ENCODE assay signal across 20 mouse cellular contexts in genomic region chr13:3751222-3751621, GRCm38 (mm10). TPM values are rescaled to one million over a fixed set of nuclear protein-coding genes. Genes with fewer than 3 reads are reported as not detected.
A peak's percentile ranks its signal among the peaks of the same experiment; 100 is the strongest.
DNase-seq lines count a peak whose midpoint lies in the region; ATAC-seq and TF ChIP-seq lines count a peak whose summit lies in the region.
"Had no signal": no experiment of that assay in that cellular context is flagged by ENCODE, and none has a peak within 500 bp of the region (broad histone marks: within the 10 kb centered on the region; RNA-seq: fewer than 3 reads in every experiment).

No protein-coding gene starts in this region.

- H3K27me3 ChIP-seq in heart, adult 2 months (ENCODE audit: control insufficient read depth, insufficient read depth, low read length) = no peaks in the 10 kb centered on the region
- H3K27me3 ChIP-seq in kidney, embryonic 16.5 days (ENCODE audit: insufficient read depth, low read length) = no peaks in the 10 kb centered on the region
- no peaks in the 10 kb centered on the region for H3K27me3 ChIP-seq in lung, postnatal 0 days (replicated peaks; ENCODE audit: insufficient read depth, low read length)
- no peaks in the 10 kb centered on the region for H3K27me3 ChIP-seq in liver, embryonic 12.5 days (replicated peaks)
- H3K27me3 ChIP-seq: embryonic facial prominence, embryonic 13.5 days had no signal

- no peaks in the 10 kb centered on the region for H3K9me3 ChIP-seq in kidney, embryonic 16.5 days (ENCODE audit: low read length)
- no peaks in the 10 kb centered on the region for H3K9me3 ChIP-seq in lung, postnatal 0 days (ENCODE audit: low read length)
- H3K9me3 ChIP-seq in liver, embryonic 12.5 days (replicated peaks) = no peaks in the 10 kb centered on the region
- H3K9me3 ChIP-seq: embryonic facial prominence, embryonic 13.5 days; hindbrain, embryonic 10.5 days had no signal

- intact Hi-C loops in heart, adult 2 months (cut with DNase I) = no loop called here
- intact Hi-C loops in heart, postnatal 10 days (cut with DNase I) = no loop called here

- no peaks in the 10 kb centered on the region; the same call in 1 of the 2 replicates for H3K36me3 ChIP-seq in heart, adult 2 months (ENCODE audit: control insufficient read depth, insufficient read depth, low read length)
- no peaks in the 10 kb centered on the region for H3K36me3 ChIP-seq in kidney, embryonic 16.5 days (ENCODE audit: insufficient read depth, low read length)
- no peaks in the 10 kb centered on the region for H3K36me3 ChIP-seq in lung, postnatal 0 days (ENCODE audit: insufficient read depth, low read length)
- no peaks in the 10 kb centered on the region for H3K36me3 ChIP-seq in liver, embryonic 12.5 days
- H3K36me3 ChIP-seq: embryonic facial prominence, embryonic 13.5 days; hindbrain, embryonic 10.5 days had no signal

- no peak overlapping the region for H3K9ac ChIP-seq in heart, adult 2 months (ENCODE audit: low read depth, low read length)
- no peak overlapping the region for H3K9ac ChIP-seq in kidney, embryonic 16.5 days (replicated peaks; ENCODE audit: low read length)
- no peak overlapping the region for H3K9ac ChIP-seq in lung, postnatal 0 days (replicated peaks; ENCODE audit: low read depth)
- no peak overlapping the region for H3K9ac ChIP-seq in liver, embryonic 12.5 days
- H3K9ac ChIP-seq: embryonic facial prominence, embryonic 13.5 days; hindbrain, embryonic 14.5 days had no signal

- H3K4me3 ChIP-seq in heart, adult 2 months = no peak overlapping the region
- no peak overlapping the region for H3K4me3 ChIP-seq in kidney, embryonic 16.5 days (ENCODE audit: low read length)
- H3K4me3 ChIP-seq in lung, postnatal 0 days (ENCODE audit: low read depth, low read length) = no peak overlapping the region
- H3K4me3 ChIP-seq in liver, embryonic 12.5 days = no peak overlapping the region
- H3K4me3 ChIP-seq: embryonic facial prominence, embryonic 13.5 days; hindbrain, embryonic 10.5 days had no signal

- no peaks in the 10 kb centered on the region for H3K79me2 ChIP-seq in heart, adult 2 months (replicated peaks; ENCODE audit: control insufficient read depth, insufficient read depth, low read length)

- H3K4me1 ChIP-seq in heart, adult 2 months (ENCODE audit: control insufficient read depth, insufficient read depth, low read length) = peaks cover 17% of the 10 kb centered on the region
- H3K4me1 ChIP-seq in kidney, embryonic 16.5 days (ENCODE audit: insufficient read depth, low read length) = 0 out of 2 replicates have a peak, but pooled peaks cover 14% of the 10 kb centered on the region
- H3K4me1 ChIP-seq in lung, postnatal 0 days (ENCODE audit: insufficient read depth, low read depth, low read length) = no peaks in the 10 kb centered on the region; the same call in 1 of the 2 replicates
- H3K4me1 ChIP-seq in liver, embryonic 12.5 days = no peaks in the 10 kb centered on the region
- H3K4me1 ChIP-seq: hindbrain, embryonic 10.5 days had no signal

- ATAC-seq in kidney, embryonic 16.5 days (ENCODE audit: low FRiP score, low TSS enrichment) = no peak
- ATAC-seq in lung, postnatal 0 days = peak; percentile 81
- ATAC-seq in liver, embryonic 12.5 days = no peak
- ATAC-seq: forebrain, embryonic 14.5 days had no signal

- no peak for TF ChIP-seq CTCF in heart, adult 2 months (IDR thresholded peaks at IDR 0.05)
- no peak for TF ChIP-seq CTCF in lung, postnatal 0 days (IDR thresholded peaks at IDR 0.05)

- peak overlapping the region; percentile 36 for H3K27ac ChIP-seq in heart, adult 2 months
- H3K27ac ChIP-seq in kidney, embryonic 16.5 days (ENCODE audit: low read length) = 0 out of 2 replicates have a peak overlapping the region, but pooled peaks have one; percentile 24
- peak overlapping the region; percentile 59 for H3K27ac ChIP-seq in lung, postnatal 0 days (ENCODE audit: low read length)
- H3K27ac ChIP-seq in liver, embryonic 12.5 days = no peak overlapping the region
- H3K27ac ChIP-seq: embryonic facial prominence, embryonic 13.5 days; hindbrain, embryonic 10.5 days; hindbrain, embryonic 14.5 days had no signal

- no peak for TF ChIP-seq EP300 in heart, adult 2 months (IDR thresholded peaks at IDR 0.05; ENCODE audit: insufficient read depth, low read depth, low read length)
- TF ChIP-seq EP300 in lung, postnatal 0 days (IDR thresholded peaks at IDR 0.05) = peak; percentile 8; the same call in 1 of the 2 replicates

- 59% methylated on average over 1 of the region's 1 CpGs for WGBS in heart, adult 2 months
- WGBS in kidney, embryonic 16.5 days = 48% methylated on average over 1 of the region's 1 CpGs
- 9% methylated on average over 1 of the region's 1 CpGs for WGBS in lung, postnatal 0 days
- 29% methylated on average over 1 of the region's 1 CpGs for WGBS in liver, embryonic 12.5 days (ENCODE audit: insufficient replicate concordance)

- DNase-seq in heart, adult 2 months = no peak
- DNase-seq in heart, postnatal 10 days = no peak
- DNase-seq in kidney, postnatal 25 days = no peak
- peak; percentile 71 for DNase-seq in lung, postnatal 0 days (ENCODE audit: low spot score)
- no peak for DNase-seq in lung, postnatal 36 days
- DNase-seq: cerebellum, adult 18-20 months; cerebellum, adult 9-11 months; cerebellum, postnatal 36 days had no signal

- TF ChIP-seq POLR2A in heart, adult 2 months (IDR thresholded peaks at IDR 0.05; ENCODE audit: insufficient read depth, low read depth, low read length) = no peak

- H3K4me2 ChIP-seq in kidney, embryonic 16.5 days (replicated peaks; ENCODE audit: low read depth, low read length) = no peak overlapping the region
- H3K4me2 ChIP-seq in lung, postnatal 0 days (replicated peaks; ENCODE audit: low read depth, low read length) = no peak overlapping the region
- no peak overlapping the region for H3K4me2 ChIP-seq in liver, embryonic 12.5 days
- H3K4me2 ChIP-seq: embryonic facial prominence, embryonic 13.5 days; hindbrain, embryonic 14.5 days had no signal

RNA-seq across cellular contexts. Expression of gene Calml3, which starts 52.9 kb away (rescaled TPM):
- not detected for total RNA-seq in heart, adult 2 months (2021)
- 2.7 TPM in 1 of 2 replicates, not detected in the other for polyA plus RNA-seq in heart, adult 2 months (2012; rRNA removed)
- total RNA-seq in heart, postnatal 10 days (2021) = not detected
- 0.76 and 0.81 TPM in 2 replicates for polyA plus RNA-seq in kidney, embryonic 16.5 days (2015; fragmentation: Nextera tagmentation; extraction: Ambion mirVana)
- polyA plus RNA-seq in lung, postnatal 0 days (2015; fragmentation: Nextera tagmentation; extraction: Ambion mirVana) = 0.19 and 0.21 TPM in 2 replicates
- not detected in 2 replicates for polyA plus RNA-seq in liver, embryonic 12.5 days (2016; fragmentation: Nextera tagmentation; extraction: Ambion mirVana)
- total RNA-seq: adrenal gland, postnatal 10 days; gastrocnemius, adult 8-10 months; heart, adult 18-20 months; heart, postnatal 25 days; MEL had no signal
- polyA plus RNA-seq: forebrain, embryonic 14.5 days; heart, embryonic 14.5 days; hindbrain, embryonic 14.5 days had no signal
